Mouse (Mus musculus) cerebellum, adult 2 months (tissue): ENCODE measurements around the gene Senp5. TPM values are rescaled to one million over a fixed set of nuclear protein-coding genes. Genes with fewer than 3 reads are reported as not detected.
A peak's percentile ranks its signal among the peaks of the same experiment; 100 is the strongest.
"Not testable (repeated sequence)": the region's sequence is repeated elsewhere in the genome, so short reads cannot be mapped to it uniquely, and the experiment has no call there.

Source experiments
- DNase-seq, 2 experiments: peaks; one replicate each; pipeline ENCODE4 v3.0.0; 2021
- H3K27ac ChIP-seq: fragments of 200-500 bp; 2 replicates; pipeline ENCODE4 v1.5.1; 2012; ENCODE audit warnings: low read length, control low read depth, inconsistent platforms; ENCODE audit not compliant: insufficient read depth
- H3K27me3 ChIP-seq: fragments of 200-500 bp; 2 replicates; pipeline ENCODE4 v1.6.1; 2012; ENCODE audit warnings: inconsistent platforms, mild to moderate bottlenecking, low read length, moderate library complexity; ENCODE audit not compliant: control insufficient read depth, insufficient read depth
- H3K4me1 ChIP-seq: fragments of 200-500 bp; 2 replicates; pipeline ENCODE4 v1.6.1; 2011; ENCODE audit warnings: low read length; ENCODE audit not compliant: control insufficient read depth, insufficient read depth
- H3K4me3 ChIP-seq: fragments of 200-500 bp; replicated peaks from 2 replicates; pipeline ENCODE3; 2011; ENCODE audit warnings: mild to moderate bottlenecking, low read depth, low read length, control low read depth; ENCODE audit not compliant: insufficient read depth
- CTCF ChIP-seq: fragments of 200-500 bp; IDR thresholded peaks from 2 replicates; pipeline ENCODE4 v1.5.1; 2011; ENCODE audit warnings: low read depth, mild to moderate bottlenecking, control low read depth, low read length, moderate library complexity, borderline replicate concordance; ENCODE audit not compliant: insufficient read depth
- POLR2A ChIP-seq: fragments of 200-500 bp; IDR thresholded peaks from 2 replicates; pipeline ENCODE4 v1.6.1; 2011; ENCODE audit warnings: low read length, control low read depth, borderline replicate concordance; ENCODE audit not compliant: insufficient read depth
- WGBS: fragments of 180-500 bp; shearing (Covaris S2); methylation state at CpG from one replicate; pipeline ENCODE4 v1.1.7; 2018; 5-methylcytosine and 5-hydroxymethylcytosine counted together
- polyA plus RNA-seq: library from polyadenylated mRNA; depleted of rRNA; stranded (reverse); fragments of >200 nt; gene quantifications from 2 replicates; pipeline ENCODE4 v1.2.3, GENCODE M21; 2012

Gene Senp5
- polyA plus RNA-seq, 1 experiment, result 25.0 TPM

DNA sequence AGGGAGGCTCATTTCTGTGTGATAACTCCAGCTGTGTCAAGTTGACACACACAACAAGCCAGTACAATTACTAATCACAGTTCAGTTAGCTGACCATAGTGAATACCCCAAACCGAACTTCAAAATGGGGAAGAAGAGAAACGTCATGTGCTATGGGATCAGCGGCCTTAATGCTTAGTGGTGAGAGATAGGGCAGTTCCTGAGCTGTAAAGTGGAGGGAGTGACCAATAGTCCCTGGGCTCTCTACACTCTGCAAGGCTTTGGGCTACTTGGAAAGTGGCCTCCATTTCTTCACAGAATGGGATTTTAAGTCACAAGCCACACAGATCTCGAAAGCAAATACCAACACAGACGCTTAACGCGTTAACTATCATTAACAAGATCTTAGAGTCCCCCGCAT is 55.8 kb downstream of the Senp5 start:
- Histone ChIP-seq H3K27me3 (no peaks in the 10 kb centered on the region), H3K4me1 (peaks cover 26% of the 10 kb centered on the region), H3K27ac (no peak overlapping the region; the same call in 1 of the 2 replicates), H3K4me3 (peak overlapping the region; percentile 91)
- 28% methylated on average over 8 of the region's 8 CpGs for WGBS
- no peak for DNase-seq
- no peak for TF ChIP-seq CTCF
- TF ChIP-seq POLR2A, result no peak; the same call in 1 of the 2 replicates

DNA sequence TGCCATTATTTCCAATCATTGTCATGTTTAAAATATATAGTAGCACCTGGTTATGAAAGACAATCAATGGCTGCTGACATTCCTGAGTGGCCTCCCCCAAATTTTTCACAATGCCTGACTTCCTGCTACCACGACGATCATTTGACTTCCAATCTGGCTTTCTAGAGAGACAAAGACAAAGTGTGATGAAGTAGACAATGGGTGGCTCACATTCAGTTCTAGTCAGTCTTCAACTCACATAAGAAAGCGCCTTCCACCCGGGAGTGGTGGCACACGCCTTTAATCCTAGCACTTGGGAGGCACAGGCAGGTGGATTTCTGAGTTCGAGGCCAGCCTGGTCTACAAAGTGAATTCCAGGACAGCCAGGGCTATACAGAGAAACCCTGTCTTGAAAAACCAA is 57.1 kb downstream of the Senp5 start:
- H3K4me3 ChIP-seq, H3K27ac ChIP-seq, DNase-seq, H3K27me3 ChIP-seq: not testable (repeated sequence)
- H3K4me1 ChIP-seq, result peaks cover 26% of the 10 kb centered on the region
- WGBS, result 82% methylated on average over 6 of the region's 6 CpGs

DNA sequence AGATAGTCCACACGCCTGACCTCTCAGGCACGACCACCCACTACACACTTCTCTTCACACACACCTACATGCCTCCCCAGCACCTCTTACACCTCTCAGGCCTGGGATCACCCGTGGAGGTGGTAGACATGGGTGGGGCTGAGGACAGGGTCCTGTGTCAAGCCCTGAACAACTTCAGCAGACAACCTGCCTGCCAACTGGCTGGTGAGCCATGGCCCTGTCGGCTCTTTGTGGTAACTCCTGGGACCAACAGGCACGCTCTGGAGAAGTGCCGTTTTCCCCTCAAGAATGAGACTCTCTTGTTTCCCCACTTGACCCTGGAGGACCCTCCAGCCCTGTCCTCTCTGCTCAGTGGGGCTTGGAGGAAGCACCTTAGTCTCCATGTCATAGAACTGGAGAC is 57.7 kb downstream of the Senp5 start:
- 81% methylated on average over 6 of the region's 6 CpGs for WGBS
- Histone ChIP-seq H3K27me3 (no peaks in the 10 kb centered on the region), H3K27ac (no peak overlapping the region), H3K4me3 (no peak overlapping the region), H3K4me1 (peaks cover 26% of the 10 kb centered on the region)
- DNase-seq, result no peak
- TF ChIP-seq CTCF, result no peak

DNA sequence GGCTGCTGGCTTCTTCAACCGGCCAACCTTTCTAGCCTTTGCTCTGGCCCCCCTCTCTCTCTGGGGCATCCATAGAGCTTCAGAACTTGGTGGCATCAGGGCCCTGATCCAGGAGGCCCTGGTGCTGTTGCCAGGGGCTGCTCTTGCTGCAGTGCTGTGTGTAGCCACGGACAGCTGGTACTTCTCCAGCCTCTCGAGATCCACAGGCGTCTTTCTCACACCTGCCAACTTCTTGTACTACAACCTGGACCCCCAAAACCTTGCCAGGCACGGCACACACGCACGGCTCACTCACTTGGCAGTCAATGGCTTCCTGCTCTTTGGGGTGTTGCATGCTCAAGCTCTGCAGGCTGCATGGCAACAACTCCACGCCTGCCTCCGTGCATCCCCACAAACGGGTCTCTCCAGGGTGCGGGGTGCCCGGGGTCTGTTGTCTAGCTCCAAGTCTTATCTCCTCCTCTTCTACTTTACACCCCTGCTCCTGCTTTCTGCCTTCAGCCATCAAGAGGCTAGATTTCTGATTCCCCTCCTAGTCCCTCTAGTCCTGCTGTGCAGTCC is 58.3 kb downstream of the Senp5 start:
- 23% methylated on average over 12 of the region's 12 CpGs for WGBS
- TF ChIP-seq CTCF (no peak), POLR2A (no peak)
- DNase-seq, result peak; percentile 31 to 37

DNA sequence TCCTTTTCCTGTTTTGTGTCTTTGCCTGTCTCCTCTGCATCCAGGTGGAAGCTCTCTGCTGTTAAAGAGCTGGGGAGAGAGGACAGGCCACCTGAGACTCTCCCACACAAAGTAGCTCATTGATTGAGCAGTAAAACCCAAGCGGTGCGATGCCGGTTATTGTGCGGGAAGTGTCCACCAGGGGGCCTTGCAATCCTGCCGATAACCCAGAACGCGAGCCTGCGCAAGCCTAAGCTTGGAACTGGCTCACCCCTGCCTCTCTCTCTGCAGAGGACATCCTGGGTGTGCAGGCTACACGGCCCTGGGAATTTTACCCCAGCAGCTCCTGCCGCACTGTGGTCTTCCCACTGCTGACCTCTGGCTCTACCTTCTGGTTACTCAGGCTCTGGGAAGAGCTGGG is 59.1 kb downstream of the Senp5 start:
- Histone ChIP-seq H3K4me3 (no peak overlapping the region), H3K27me3 (no peaks in the 10 kb centered on the region), H3K4me1 (peaks cover 26% of the 10 kb centered on the region), H3K27ac (no peak overlapping the region)
- 2% methylated on average over 10 of the region's 10 CpGs for WGBS
- peak; percentile 70; the same call in 1 of the 2 replicates for TF ChIP-seq CTCF
- TF ChIP-seq POLR2A, result no peak
- peak; percentile 75 to 83 for DNase-seq

More for the DNA sequence above, 58.3 kb downstream of the Senp5 start:
- H3K4me1 ChIP-seq, result peaks cover 26% of the 10 kb centered on the region
- H3K27ac ChIP-seq, result no peak overlapping the region
- no peak overlapping the region for H3K4me3 ChIP-seq
- no peaks in the 10 kb centered on the region for H3K27me3 ChIP-seq

DNA sequence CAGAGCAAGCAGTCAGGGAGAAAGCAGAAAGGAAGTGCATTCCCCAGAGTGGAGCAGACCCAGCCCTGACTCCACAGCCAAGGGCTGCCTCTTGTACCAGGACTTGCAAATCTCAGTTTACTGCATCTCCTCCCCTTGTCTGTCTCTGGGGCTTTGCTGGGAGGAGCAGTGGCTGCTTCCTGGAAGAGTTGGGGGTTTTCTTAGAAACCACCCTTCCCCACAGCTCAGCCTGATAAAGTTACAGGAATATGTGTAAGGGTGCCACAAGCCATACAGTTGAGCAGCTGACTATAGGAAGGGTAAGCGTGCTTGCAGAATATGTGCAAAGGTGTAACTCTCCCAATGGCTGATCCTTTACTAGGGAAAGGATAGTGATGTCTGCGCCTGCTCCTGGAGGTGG is 62.5 kb downstream of the Senp5 start:
- no peaks in the 10 kb centered on the region for H3K27me3 ChIP-seq
- DNase-seq, result no peak
- no peak overlapping the region for H3K4me3 ChIP-seq
- H3K27ac ChIP-seq, result no peak overlapping the region
- 79% methylated on average over 2 of the region's 2 CpGs for WGBS
- H3K4me1 ChIP-seq, result peaks cover 17% of the 10 kb centered on the region
- TF ChIP-seq CTCF, result no peak
- TF ChIP-seq POLR2A, result no peak

DNA sequence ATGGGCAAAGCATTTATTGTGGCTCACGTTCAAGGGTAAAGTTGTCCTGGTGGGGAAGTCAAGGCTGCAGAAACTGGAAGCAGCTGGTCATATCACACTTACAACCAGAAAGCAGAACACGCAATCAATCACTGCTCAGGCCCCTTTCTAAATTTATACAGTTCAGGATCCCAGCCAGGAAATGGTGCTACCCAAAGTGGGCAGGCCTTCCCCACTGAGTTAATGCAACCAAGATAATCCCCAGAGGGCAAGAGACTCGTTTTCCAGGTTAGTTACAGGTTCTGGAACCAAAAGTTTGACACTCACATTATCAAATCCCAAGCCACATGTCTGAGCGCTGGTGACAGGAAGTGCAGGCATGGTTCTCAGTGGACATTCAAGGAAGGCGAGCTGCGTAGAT is 64.2 kb downstream of the Senp5 start:
- WGBS, result 73% methylated on average over 6 of the region's 6 CpGs
- Histone ChIP-seq H3K27me3 (no peaks in the 10 kb centered on the region), H3K4me1 (peaks cover 5% of the 10 kb centered on the region), H3K27ac (no peak overlapping the region), H3K4me3 (no peak overlapping the region)
- TF ChIP-seq CTCF (no peak), POLR2A (no peak)
- DNase-seq, result no peak

DNA sequence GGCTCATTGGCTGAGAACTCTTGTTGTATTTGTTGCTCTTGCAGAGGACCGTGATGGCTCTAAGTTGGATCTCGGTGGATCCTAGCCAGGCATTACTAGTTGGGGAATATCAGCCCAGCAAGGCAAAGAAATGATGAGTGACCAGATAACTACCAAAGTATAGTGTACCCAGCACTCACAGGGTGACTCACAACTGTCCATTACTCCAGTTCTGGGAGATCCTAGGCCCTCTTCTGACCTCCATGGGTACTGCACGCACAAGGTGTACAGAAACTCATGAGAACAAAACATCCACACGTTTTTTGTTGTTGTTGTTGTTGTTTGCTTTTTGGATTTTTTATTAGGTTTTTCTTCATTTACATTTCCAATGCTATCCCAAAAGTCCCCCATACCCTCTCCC is 66.5 kb downstream of the Senp5 start:
- Histone ChIP-seq H3K27me3 (no peaks in the 10 kb centered on the region), H3K27ac (no peak overlapping the region), H3K4me3 (no peak overlapping the region), H3K4me1 (peaks cover 4% of the 10 kb centered on the region)
- WGBS, result 88% methylated on average over 4 of the region's 4 CpGs
- no peak for DNase-seq
- TF ChIP-seq POLR2A, result no peak
- no peak for TF ChIP-seq CTCF
